Mouse (Mus musculus): ENCODE measurements around the gene Rgcc.

Rgcc gene

DNA sequence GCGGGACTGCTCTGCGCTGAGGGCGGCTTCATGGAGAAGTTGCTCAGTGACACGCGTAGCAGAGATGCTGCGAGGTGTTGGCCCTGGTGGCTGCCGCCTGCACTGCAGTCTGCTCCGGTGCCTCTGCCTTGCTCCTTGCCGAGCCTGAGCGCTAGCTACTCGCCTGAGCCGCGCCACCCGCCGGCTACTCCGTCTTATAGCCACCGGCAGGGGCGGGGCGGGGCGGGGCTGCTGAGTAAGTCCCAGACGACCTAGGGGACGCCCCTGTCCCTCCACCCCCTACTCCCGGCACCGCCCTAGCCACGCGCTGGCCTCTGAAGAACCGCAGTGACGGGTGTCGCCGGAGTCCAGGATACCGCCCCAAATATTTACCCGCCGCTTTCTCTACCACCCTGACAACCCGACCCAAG, at the start of gene Rgcc:
Gene Rgcc, minus strand, starts transcription at position 180 of the 410 bp plus-strand sequence.
- DNase-seq (ENCODE audit: low spot score), result no peak

DNA sequence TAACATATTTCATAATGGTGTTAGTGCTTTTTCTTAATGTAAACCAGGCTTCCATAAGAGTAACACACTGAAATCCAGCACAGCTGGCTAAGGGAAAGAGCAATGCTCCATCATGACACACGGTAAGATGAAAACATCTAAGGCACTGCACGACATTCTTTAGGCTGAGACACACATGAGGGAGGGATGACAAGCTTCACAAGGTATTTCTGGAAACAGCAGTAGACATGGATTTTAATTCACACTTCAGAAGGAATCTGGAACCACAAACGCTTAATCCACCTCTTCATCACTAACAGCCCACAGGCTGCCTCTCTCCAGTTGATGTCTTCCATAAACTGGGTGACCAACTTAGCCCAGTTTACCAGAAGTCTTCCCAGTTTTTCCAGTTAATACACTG, 44.9 kb upstream of the Rgcc start:
- no peak for DNase-seq (ENCODE audit: low spot score)

DNA sequence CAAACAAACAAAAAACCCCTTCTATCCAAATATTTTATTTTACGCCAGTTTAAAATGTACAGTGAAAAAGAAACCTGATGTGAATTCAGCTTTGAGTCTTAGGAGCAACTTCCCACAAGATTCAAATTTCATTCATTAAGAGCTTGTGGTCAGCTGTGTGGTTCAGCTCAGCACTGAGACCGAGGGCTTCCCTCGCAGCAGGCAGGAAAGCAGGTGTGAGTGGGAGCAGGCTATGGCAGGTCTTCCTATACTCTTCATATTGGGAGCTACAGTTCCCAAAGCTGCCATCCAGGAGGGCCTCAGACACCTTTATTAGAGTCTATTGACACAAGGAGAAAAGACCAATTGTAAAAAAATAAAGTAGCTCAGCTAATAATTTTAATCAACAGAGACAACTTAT, 34.2 kb upstream of the Rgcc start:
- DNase-seq (ENCODE audit: low spot score), result no peak

DNA sequence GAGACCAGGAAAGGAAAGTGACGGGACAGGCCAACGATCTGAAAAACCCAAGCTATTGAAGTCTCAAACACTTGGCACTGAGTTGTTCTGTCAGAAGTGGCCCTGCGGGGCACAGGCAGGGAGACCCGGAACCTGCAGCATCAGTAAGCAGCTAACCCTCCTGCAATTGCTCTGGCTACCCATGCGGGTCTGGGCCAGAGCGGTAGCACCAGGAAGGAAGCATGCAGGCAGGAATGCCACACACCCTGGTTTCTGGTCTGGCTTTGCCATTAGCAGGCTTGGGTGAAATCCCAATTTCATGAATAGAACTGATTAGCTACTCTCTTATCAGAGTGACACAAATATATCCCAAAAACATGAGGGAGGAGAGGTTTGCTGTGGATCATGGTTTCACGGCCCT, 30.5 kb upstream of the Rgcc start:
- no peak for DNase-seq (ENCODE audit: low spot score)

DNA sequence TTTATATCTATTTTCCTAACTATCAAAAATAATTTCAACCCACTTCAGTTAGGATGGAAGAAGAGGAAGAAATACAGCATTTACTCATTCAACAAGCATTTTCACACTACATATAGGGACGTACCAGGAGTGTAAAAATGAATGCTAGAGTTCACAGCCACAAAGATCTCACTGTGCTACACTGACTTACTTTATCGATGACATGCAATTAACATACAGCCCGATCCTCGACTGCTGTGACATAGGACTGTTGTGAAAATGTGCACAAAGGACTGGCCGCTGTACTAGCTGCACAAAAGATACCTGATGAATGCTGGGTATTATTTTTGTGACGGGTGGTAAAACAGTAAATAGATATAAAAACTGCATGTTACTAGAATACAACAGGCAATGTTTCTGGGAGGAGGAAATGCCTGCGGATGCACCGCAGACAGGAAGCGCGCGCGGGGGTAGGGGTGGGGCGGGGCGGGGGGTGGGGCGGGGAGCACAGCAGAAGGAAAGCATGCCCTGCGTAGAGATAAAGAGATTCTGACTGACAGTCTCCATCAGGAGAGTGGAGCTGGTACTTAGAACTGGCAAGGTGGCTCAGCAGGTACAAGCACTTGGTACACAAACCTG, 29.6 kb upstream of the Rgcc start:
- DNase-seq (ENCODE audit: low spot score), result no peak

DNA sequence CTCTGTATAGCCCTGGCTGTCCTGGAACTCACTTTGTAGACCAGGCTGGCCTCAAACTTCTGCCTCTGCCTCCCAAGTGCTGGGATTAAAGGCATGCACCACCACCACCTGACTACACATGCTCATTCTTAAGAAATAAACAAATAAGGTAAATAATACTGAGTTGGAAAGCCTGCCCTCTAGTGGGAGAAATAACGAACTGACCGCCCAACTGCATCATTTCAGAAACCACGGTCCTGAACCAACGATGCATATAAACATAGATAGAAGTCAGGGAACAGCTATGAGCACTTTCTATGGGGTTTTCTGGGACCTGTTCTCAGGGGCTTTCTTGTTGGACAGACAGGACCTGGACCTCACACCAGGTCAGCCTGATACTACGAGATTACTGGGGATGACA, 25.6 kb upstream of the Rgcc start:
- DNase-seq (ENCODE audit: low spot score), result peak; percentile 71

DNA sequence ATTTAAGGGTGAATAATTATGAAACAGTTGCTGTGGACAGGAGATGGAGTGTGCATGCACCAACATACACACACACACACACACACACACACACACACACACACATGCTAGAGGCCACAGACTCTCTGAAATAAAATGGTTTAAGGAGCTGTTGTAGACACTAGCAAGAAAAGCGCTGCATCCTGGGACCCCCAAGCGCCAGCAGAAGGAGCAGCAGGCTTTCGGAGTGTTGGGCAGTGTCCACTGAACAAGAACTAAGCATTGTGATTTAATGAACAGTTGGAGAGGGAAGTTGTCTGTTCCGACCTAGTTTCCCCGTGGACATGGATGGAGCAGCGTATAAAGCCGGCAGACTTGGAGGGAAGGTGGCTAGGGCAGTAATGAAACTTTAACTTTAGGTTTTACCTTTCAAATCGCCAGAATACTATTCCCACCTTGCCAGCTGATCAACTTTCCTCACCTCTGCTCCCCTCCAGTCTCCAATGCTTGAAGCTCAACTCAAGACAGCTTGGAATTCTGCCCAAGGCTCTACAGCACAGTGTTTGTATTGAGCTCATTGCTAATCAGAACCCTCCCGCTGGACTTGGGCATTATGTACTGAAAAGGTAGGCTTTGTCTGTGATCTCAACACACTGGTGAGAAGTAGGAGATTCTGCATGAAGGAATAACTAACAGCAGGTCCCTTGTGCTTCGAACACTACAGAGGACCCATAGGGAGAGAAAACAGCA, 22.8 kb upstream of the Rgcc start:
- DNase-seq (ENCODE audit: low spot score), result no peak

DNA sequence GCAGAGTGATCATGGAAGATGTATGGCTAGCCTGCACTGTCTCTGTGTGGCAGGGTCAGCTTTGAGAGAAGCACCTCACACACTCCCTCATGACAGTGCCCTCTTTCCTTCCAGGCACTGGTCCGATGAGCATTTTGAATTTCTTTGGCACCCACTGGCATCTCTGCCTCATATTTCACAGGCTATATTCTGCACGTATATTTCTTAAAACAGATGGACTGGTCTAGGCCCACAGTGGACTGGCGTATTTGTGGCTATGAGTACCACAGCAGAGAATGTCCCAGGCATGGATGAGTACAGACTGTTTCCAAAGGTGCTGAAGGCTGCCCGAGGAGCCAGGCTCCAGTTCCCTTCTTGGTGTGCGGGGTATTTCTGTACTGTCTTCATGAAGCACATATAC, 20.4 kb upstream of the Rgcc start:
- DNase-seq (ENCODE audit: low spot score), result no peak

DNA sequence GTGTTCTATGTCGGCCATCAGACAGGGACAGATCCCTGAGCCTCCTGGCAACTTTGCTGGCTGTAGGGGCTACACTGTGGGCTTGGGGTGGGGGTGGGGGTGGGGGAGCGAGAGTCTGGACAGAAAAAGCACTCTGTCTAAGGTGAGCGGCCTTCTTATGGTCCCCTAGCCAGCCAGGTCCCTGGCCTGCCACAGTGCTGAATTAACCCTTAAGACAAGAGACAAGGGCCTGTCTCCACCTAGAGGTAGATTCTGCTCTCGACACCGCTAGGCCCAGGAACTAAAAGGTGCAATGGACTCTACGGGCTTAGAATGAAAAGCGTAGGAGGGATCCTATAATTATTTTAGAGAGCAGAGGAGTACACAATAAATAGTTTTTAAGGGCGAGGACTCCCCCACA, 19.7 kb upstream of the Rgcc start:
- peak; percentile 54 for DNase-seq (ENCODE audit: low spot score)

DNA sequence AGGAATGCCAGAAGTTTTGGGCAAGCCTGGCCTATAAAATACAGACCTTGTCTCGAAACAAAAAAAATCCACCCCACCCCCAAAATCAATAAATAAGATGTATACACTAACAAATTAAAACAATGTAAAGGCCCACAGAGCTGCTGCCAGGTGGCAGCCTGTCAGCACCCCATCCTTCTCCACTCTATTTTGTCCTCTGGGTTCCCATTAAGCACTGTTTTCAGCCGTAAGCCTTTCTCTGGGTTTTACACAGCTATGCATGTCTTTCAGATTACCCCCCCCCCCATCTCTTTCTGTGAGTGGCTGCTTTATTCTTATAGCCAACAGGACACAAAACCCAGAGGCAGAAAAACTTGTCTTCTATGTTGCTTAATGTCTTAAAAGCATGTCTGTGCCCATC, 16.2 kb upstream of the Rgcc start:
- DNase-seq (ENCODE audit: low spot score), result no peak

DNA sequence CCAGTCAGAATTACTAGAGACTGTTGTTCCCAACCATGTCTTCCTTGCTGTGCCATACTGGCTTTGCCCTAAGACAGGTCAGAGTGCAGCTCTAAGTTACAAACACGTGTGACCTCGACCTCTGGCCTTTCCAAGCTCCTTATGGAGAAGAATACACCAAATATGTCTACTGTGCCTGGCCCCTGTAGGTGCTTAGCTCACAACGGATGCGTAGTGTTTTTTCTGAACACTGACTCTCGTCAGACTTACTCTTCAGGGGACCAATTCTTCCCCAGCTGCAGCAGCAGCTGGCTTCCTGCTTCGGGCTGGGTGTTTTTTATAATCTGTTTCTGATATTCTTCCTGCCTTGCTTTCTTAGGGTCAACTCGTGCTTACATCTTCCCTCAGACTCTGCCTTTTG, 14.4 kb upstream of the Rgcc start:
- DNase-seq (ENCODE audit: low spot score), result no peak

DNA sequence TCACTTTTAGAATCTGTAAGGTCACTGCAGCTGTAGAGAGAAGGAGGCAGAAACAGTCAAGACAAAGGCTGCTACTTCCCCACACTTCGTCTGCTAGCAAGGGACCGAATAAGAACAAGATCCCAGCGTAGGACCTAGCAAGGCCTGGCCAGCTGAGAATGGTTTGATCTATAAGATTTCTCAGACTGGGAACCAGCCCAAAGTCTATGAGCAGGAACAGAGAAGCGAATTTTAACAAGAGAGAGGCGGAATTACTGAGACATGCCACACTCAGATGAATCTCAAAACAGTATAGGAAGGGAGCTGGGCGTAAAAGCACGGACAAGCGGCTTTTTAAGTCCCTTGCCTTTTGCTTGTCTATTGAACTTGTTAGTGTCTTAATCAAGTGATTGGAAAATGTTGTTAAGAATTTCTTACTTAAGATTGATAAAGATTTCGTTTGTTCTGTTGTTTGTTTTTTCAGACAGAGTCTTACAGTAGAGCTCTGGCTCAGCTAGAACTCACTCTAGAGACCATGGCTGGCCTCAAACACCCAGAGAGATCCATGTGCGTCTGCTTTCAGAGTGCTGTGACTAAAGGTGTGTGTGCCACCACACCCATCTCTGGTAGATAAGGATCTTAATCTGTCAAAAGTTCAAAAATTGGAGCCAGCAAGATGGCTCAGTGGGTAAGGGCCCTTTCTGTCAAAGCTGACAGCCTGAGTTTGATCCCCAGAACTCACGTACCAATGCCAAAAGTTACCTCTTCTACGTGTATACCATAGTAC, 13.0 kb upstream of the Rgcc start:
- DNase-seq (ENCODE audit: low spot score), result no peak

DNA sequence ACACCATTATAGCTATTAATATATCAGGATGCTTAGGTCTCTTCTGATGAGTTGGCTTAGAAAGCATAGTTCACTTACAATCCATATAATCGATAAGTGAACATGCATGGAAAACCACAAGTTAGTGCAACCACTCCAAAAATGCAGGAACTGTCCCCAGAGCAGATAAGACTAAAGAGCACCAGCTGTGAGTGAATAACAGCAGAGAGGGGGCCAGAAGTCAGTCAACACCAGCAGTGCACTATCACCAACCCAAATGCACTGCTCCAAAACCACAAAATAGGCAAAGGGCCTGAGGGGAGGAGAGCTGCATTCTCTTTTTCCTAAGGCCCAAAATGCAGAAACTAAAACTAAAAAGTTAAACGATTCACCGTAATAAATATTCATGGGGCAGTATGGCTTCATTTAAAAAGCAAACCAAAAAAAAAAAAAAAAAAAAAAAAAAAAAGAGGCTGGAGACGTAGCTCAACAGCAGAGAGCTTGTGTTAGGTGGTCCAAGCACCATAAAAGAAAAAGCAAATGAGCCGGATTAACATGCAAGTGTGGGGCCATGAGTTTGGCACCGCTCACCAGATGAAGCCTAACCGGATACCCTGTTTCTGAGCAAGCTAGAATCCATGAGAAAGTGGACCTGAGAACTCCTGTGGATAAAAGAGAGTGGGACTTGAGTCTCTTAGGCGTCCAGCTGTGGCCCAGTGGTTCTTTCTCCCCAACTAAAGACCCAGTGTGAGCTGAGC, 12.2 kb upstream of the Rgcc start:
- peak; percentile 48 for DNase-seq (ENCODE audit: low spot score)

DNA sequence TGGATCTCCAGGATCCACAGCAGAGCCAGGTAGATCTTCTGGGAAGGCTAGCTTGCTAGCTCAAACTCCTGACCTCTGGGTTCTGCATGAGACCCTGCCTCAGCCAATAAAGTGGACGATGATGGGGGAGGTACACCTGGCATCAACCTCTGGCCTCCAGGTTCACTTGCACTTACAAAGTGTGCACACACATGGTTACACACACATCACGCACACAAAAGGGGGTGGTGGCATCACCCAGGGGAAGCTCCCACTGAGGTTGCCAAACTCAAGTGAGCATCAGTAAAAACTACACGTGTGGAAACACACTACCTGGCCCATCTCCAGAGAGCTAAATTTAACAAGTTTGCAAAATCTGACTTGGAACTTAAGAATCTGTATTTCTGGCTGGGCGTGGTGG, 11.3 kb upstream of the Rgcc start:
- peak; percentile 39 for DNase-seq (ENCODE audit: low spot score)

DNA sequence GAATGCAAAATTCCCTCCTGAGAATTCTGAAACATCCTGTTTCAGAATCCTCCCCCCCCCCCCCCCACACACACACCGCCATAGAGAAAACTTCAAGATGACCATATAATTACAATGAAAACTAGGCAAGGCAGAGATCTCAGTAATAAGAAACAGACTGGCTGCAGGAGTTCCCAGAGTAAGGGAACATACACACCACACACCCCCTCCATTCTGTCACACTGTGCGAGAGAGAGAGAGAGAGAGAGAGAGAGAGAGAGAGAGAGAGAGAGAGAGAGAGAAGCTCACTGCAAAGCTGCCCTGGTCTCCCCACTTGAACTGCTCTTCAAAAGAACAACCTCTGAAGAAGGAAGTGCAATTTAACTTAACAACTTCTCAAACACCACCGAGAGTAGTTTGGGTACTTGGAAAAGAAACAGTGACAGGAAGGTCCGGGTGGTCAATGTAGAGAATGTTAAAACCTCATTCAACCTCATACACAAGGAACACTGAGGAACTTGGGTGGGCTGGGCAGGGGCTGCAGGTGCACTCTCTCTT, 10.5 kb upstream of the Rgcc start:
- DNase-seq (ENCODE audit: low spot score), result no peak

DNA sequence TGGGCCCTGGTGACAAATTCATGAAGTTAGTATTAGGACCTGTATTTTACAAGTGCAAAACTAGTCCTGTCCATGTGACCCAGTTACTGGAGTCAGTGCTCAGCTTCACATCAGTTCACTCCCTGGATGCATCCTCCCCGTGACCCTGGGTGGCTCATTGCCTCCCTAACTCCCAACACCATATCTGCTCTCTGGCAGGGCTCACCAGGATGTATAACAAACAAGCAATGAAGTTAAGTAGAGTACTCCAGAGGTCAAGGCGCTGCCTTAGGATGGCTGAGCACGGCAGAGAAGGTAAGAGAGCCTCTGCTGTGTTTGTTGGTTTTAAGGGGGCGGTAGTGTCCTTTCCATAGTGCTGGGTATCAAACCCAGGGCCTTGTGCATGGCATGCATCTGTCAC, 7.7 kb upstream of the Rgcc start:
- DNase-seq (ENCODE audit: low spot score), result no peak

DNA sequence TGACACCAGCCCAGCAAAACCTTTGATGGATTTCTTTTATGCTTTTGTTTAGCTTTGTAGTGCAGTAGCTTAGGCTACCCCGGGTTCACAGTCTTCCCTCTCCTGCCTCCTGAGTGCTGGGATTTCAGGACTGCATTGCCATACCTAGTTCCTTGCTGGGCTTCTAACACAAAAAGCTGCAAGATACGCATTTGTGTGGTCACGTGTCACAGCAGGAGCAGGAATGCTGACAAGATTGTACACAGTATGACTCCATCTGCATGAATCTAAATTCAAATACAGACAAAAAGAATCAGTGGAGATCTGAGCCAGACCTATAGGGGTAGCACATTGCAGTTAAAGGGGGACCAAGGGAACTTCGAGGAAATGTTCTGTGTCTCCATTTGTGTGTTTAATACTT, 6.9 kb upstream of the Rgcc start:
- no peak for DNase-seq (ENCODE audit: low spot score)

DNA sequence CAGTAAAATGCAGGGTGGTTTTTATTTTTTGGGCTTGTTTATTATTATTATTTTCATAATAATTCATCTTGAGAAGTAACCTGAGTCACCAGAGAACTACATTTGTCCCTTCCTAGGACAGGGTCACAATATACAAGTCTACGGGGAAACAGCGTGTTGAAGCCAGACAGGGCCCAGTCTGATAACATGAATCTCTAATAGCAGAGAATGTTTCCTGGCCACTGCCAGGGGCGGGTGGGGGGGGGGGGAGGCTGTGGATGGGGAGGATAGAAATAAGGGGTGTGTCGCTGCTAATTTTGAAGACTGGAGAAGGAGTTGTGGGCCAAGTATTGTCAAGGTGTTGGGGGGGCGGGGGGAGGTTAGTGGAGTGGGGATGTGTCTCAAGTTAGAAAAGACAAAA, 6.5 kb upstream of the Rgcc start:
- DNase-seq (ENCODE audit: low spot score), result no peak

DNA sequence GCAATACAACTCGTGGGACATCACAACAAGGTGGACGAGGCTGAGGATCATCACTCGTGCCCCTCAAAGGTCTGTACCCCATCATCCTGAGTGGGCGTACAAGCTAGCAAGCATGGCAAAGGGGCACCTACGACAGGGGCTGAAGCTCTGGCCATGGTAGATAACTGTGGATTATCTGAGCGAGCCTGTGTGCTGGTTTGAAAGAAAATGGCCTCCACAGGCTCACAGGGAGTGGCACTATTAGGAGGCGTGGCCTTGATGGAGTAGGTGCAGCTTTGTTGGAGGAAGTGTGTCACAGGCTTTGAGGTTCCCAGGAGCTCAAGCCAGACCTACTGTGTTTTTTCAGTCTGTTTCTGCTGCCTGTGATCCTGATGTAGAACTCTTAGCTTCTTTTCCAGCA, 5.7 kb upstream of the Rgcc start:
- DNase-seq (ENCODE audit: low spot score), result no peak

DNA sequence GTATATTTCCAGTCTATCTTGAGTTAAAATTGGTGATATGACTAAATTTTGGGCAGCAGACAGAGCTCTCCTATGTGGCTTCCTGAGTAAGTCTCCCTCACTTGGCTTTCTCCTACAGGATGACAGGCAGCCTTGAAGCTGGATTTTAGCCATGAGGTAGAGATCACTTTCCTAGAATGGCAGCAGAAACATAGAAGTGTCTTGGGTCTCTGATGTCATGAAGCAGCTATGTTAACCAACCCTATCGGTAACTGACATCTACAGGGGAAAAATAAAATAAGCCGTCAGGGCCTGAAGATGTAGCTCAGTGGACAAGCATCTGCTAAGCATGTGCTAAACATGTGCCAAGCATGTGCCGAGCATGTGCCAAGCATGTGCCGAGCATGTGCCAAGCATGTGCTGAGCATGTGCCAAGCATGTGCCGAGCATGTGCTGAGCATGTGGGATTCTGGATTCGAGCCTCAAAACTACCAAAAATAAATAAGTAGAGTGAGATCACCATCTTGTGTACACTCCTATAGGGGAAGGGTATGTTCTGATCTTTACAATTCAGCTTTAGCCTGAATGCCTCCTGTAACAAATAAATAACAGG, 3.5 kb upstream of the Rgcc start:
- DNase-seq (ENCODE audit: low spot score), result no peak

DNA sequence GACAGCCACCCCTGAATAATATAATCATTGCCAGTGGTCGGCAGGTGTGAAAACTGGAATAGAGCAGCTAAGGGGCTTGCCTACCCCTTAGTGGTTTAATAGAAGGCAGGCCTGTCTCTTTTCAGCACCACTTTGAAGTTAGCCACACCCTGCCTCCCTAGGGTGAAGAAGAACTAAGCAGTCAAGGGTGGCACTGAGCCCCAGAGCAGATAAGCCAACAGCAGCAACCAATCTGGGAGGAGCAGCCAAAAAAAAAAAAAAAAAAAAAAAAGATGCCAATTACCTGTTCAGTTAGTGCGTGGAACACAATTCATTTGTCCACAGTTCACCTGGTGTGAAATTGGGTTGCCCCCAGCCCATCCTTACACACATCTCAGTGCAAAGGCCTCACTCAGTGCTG, 1.7 kb upstream of the Rgcc start:
- no peak for DNase-seq (ENCODE audit: low spot score)
